Mouse (Mus musculus) T-helper 2 cell (primary cell): ENCODE measurements at regions not wholly inside any gene's neighbourhood (a gene's known extent, or its start where the extent isn't known, plus 50 kb on each side); places are given as distances from the start of the nearest gene placed in this dataset.

Source experiments
- in situ Hi-C: fragments of 300-600 bp; cut with MboI, MseI; formaldehyde crosslinking; loops from one replicate; pipeline ENCODE4 v1.15.1; 2025; ENCODE audit warnings: high pct_unique_total_duplicates

DNA sequence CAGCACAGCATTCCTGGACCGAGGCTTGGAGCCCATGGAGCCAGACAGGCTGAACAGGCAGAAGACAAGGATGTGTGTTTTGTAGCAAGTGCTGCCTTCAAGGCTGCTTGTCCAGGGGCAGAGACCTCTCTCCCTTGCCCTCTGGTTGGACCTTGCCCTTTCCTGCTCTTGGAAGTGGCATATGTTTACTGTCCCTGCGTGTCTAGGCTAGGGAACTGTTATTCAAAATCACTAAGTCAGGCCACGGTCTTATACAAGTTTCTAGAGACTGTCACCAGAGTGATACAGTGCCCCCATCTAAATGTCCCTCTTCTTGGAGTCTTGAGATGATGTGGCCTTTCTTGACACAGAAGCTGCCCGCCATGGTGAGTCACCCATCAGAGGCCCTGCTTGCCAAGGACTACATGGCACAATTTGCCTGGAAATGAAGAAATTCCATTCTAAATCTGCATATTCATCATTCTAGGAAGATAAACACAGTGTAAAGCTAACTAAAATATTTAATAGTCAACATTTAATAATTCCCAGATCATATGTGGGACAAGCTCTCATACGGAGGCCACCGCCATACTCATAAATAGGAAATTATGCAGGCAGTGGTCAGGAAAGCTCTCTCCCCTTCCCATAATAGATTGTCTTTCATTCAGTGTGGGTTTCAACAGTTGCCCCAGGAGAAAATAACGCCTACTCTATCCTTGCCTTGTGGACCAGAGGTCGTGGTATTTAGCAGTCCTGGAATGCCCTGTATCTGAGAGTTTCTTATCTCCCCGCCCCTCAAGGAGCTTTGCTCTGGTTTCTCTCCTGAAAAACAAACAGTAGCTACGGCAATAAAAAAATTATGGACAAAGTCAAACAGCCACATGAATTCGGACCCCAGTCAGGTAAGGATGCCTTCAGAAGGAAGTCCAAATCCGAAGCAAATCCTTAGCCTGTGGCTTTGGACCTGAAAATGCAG is 50.9 kb upstream of the Lmo4 start:
- in situ Hi-C loops: no loop called here
